Mouse (Mus musculus) spleen, adult 2 months (tissue): ENCODE results near the gene Pgls. TPM values are rescaled to one million over a fixed set of nuclear protein-coding genes. Genes with fewer than 3 reads are reported as not detected.
A peak's percentile ranks its signal among the peaks of the same experiment; 100 is the strongest.

ENCODE experiments used
- DNase-seq, 2 experiments: peaks; one replicate each; pipeline versions ENCODE4 v3.0.0 to v3.0.0-alpha.2; 2012 to 2021; ENCODE audit warnings: low spot score in 2 of 2, low read depth in 1 of 2
- H3K27ac ChIP-seq: fragments of 200-500 bp; 2 replicates; pipeline ENCODE4 v1.5.1; 2012; ENCODE audit warnings: low read length, inconsistent platforms; ENCODE audit not compliant: insufficient read depth
- H3K27me3 ChIP-seq: fragments of 200-500 bp; 2 replicates; pipeline ENCODE4 v1.6.1; 2012; ENCODE audit warnings: mild to moderate bottlenecking, moderate library complexity, low read length, inconsistent platforms; ENCODE audit not compliant: control insufficient read depth, insufficient read depth
- H3K36me3 ChIP-seq: fragments of 200-500 bp; 2 replicates; pipeline ENCODE4 v1.6.1; 2012; ENCODE audit warnings: mild to moderate bottlenecking, low read length, inconsistent platforms; ENCODE audit not compliant: control insufficient read depth, insufficient read depth
- H3K4me1 ChIP-seq: fragments of 200-500 bp; 2 replicates; pipeline ENCODE4 v1.6.1; 2011; ENCODE audit warnings: inconsistent platforms; ENCODE audit not compliant: control insufficient read depth, insufficient read depth, insufficient read length
- H3K4me3 ChIP-seq: fragments of 200-500 bp; 2 replicates; pipeline ENCODE4 v1.5.1; 2011; ENCODE audit warnings: mild to moderate bottlenecking, inconsistent platforms; ENCODE audit not compliant: insufficient read depth, insufficient read length; ENCODE audit errors: extremely low read depth
- CTCF ChIP-seq: fragments of 200-500 bp; IDR thresholded peaks from 2 replicates; pipeline ENCODE4 v1.5.1; 2011; ENCODE audit warnings: mild to moderate bottlenecking, inconsistent platforms; ENCODE audit not compliant: insufficient read depth, insufficient read length, insufficient replicate concordance; ENCODE audit errors: extremely low read depth
- POLR2A ChIP-seq: fragments of 200-500 bp; IDR thresholded peaks from 2 replicates; pipeline ENCODE4 v1.6.1; 2011; ENCODE audit warnings: low read depth, low read length, inconsistent platforms
- WGBS: fragments of 180-500 bp; shearing (Covaris S2); methylation state at CpG from one replicate; pipeline ENCODE4 v1.1.7; 2018; 5-methylcytosine and 5-hydroxymethylcytosine counted together
- polyA plus RNA-seq: library from polyadenylated mRNA; depleted of rRNA; stranded (reverse); fragments of >200 nt; gene quantifications from 2 replicates; pipeline ENCODE4 v1.2.3, GENCODE M21; 2012

Gene Pgls
- polyA plus RNA-seq, 1 experiment, result 171 TPM

GRCm38 (mm10) chr8:71628396-71629095, 36.6 kb downstream of the Pgls start:
- peaks cover 29% of the 10 kb centered on the region for H3K4me1 ChIP-seq
- no peak for DNase-seq
- peak overlapping the region; percentile 58; the same call in 1 of the 2 replicates for H3K4me3 ChIP-seq
- H3K27ac ChIP-seq, result peak overlapping the region; percentile 28
- H3K36me3 ChIP-seq, result peaks cover 8% of the 10 kb centered on the region
- no peak for TF ChIP-seq POLR2A
- no peaks in the 10 kb centered on the region; the same call in 1 of the 2 replicates for H3K27me3 ChIP-seq
- WGBS, result 6% methylated on average over 16 of the region's 16 CpGs

- under 1% methylated on average over 55 of the region's 55 CpGs for WGBS
These were observed 37.2 kb downstream of the Pgls start for GRCm38 (mm10) chr8:71629096-71629697.

GRCm38 (mm10) chr8:71629781-71630212, 37.8 kb downstream of the Pgls start:
- peaks cover 29% of the 10 kb centered on the region for H3K4me1 ChIP-seq

More at GRCm38 (mm10) chr8:71629096-71629697, 37.2 kb downstream of the Pgls start:
- H3K36me3 ChIP-seq, result peaks cover 4% of the 10 kb centered on the region; the same call in 1 of the 2 replicates
- peak overlapping the region; percentile 28 for H3K27ac ChIP-seq
- DNase-seq, result peak; percentile 75 to 92
- TF ChIP-seq POLR2A (no peak), CTCF (peak; percentile 17; the same call in 1 of the 2 replicates)
- H3K27me3 ChIP-seq, result no peaks in the 10 kb centered on the region; the same call in 1 of the 2 replicates
- peaks cover 29% of the 10 kb centered on the region for H3K4me1 ChIP-seq
- peak overlapping the region; percentile 58 for H3K4me3 ChIP-seq

GRCm38 (mm10) chr8:71630761-71631160, 38.8 kb downstream of the Pgls start:
- no peaks in the 10 kb centered on the region; the same call in 1 of the 2 replicates for H3K27me3 ChIP-seq
- TF ChIP-seq POLR2A (no peak), CTCF (no peak)
- DNase-seq, result no peak
- peaks cover 26% of the 10 kb centered on the region for H3K4me1 ChIP-seq
- no peak overlapping the region for H3K27ac ChIP-seq
- 0 out of 2 replicates have a peak, but pooled peaks cover 1% of the 10 kb centered on the region for H3K36me3 ChIP-seq
- no peak overlapping the region for H3K4me3 ChIP-seq
- 71% methylated on average over 6 of the region's 6 CpGs for WGBS

More at GRCm38 (mm10) chr8:71629781-71630212, 37.8 kb downstream of the Pgls start:
- H3K27ac ChIP-seq, result 0 out of 2 replicates have a peak overlapping the region, but pooled peaks have one; percentile 17
- DNase-seq, result peak in 1 of 2 experiments; percentile 50
- 0 out of 2 replicates have a peak, but pooled peaks cover 1% of the 10 kb centered on the region for H3K36me3 ChIP-seq
- WGBS, result 5% methylated on average over 25 of the region's 25 CpGs
- no peak for TF ChIP-seq POLR2A
- no peak for TF ChIP-seq CTCF
- H3K4me3 ChIP-seq, result peak overlapping the region; percentile 58; the same call in 1 of the 2 replicates
- H3K27me3 ChIP-seq, result no peaks in the 10 kb centered on the region; the same call in 1 of the 2 replicates

DNA sequence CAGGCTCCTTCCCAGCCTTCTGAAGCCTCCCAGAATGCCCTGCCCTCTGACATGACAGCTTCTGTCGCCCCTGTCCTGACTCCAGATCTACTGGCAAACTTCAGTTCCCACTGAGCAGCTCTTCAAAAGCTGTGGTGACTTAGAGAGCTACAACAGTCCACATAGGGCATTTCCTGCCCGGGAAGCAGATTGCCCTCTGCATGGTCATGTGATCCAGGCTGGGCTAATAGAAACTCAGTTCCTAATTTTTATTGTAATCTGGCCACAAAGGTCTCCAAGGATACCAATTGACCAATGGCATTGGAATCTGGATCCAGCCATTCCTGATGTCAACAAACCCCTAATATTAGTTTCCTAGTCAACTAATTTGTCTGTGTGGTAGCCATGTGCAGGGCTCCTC, 39.9 kb downstream of the Pgls start:
- TF ChIP-seq CTCF, result no peak
- no peak for TF ChIP-seq POLR2A
- peaks cover 26% of the 10 kb centered on the region for H3K4me1 ChIP-seq
- no peak for DNase-seq
- no peak overlapping the region for H3K27ac ChIP-seq
- H3K36me3 ChIP-seq, result no peaks in the 10 kb centered on the region
- H3K4me3 ChIP-seq, result no peak overlapping the region
- whole genome bisulfite sequencing, result 48% methylated on average over 2 of the region's 2 CpGs
- no peaks in the 10 kb centered on the region; the same call in 1 of the 2 replicates for H3K27me3 ChIP-seq

- TF ChIP-seq POLR2A, result no peak
- TF ChIP-seq CTCF, result peak; percentile 85
- Histone ChIP-seq H3K27me3 (no peaks in the 10 kb centered on the region; the same call in 1 of the 2 replicates), H3K4me3 (peak overlapping the region; percentile 17; the same call in 1 of the 2 replicates), H3K4me1 (peaks cover 20% of the 10 kb centered on the region), H3K27ac (no peak overlapping the region), H3K36me3 (no peaks in the 10 kb centered on the region)
- peak; percentile 26 to 81 for DNase-seq
- WGBS, result 3% methylated on average over 19 of the region's 22 CpGs
These were observed 41.2 kb downstream of the Pgls start for GRCm38 (mm10) chr8:71633164-71633563.
